Mouse (Mus musculus) midbrain, embryonic 14.5 days (tissue): ENCODE measurements around the gene Irf9. TPM values are rescaled to one million over a fixed set of nuclear protein-coding genes. Genes with fewer than 3 reads are reported as not detected.

Source experiments
- ATAC-seq: fragments of 200-750 bp; cut with Nextera tagmentation; 2 replicates; pipeline ENCODE4 v1.8.0; 2017; ENCODE audit warnings: moderate number of reproducible peaks, moderate library complexity; ENCODE audit not compliant: low FRiP score, low TSS enrichment
- DNase-seq: peaks from one replicate; pipeline ENCODE4 v3.0.0-alpha.2; 2015
- H3K27ac ChIP-seq: fragments of 300-500 bp; sonication (generic); replicated peaks from 2 replicates; pipeline ENCODE4 v1.5.1; 2014; ENCODE audit warnings: mild to moderate bottlenecking, low read depth, low read length, moderate library complexity
- H3K27me3 ChIP-seq: fragments of 300-500 bp; sonication (generic); 2 replicates; pipeline ENCODE4 v1.6.1; 2014; ENCODE audit warnings: low read length, control low read depth, mixed read lengths; ENCODE audit not compliant: control insufficient read depth, insufficient read depth
- H3K36me3 ChIP-seq: fragments of 300-500 bp; sonication (generic); 2 replicates; pipeline ENCODE4 v1.6.1; 2014; ENCODE audit warnings: low read length, control low read depth; ENCODE audit not compliant: control insufficient read depth, insufficient read depth
- H3K4me1 ChIP-seq: fragments of 300-500 bp; sonication (generic); 2 replicates; pipeline ENCODE4 v1.6.1; 2014; ENCODE audit warnings: mild to moderate bottlenecking, antibody characterized with exemption, low read length, control low read depth; ENCODE audit not compliant: control insufficient read depth, insufficient read depth
- H3K4me2 ChIP-seq: fragments of 300-500 bp; sonication (generic); 2 replicates; pipeline ENCODE4 v1.6.1; 2014; ENCODE audit warnings: mild to moderate bottlenecking, low read length, moderate library complexity
- H3K4me3 ChIP-seq: fragments of 300-500 bp; sonication (generic); replicated peaks from 2 replicates; pipeline ENCODE4 v1.5.1; 2014; ENCODE audit warnings: low read depth, low read length
- H3K9ac ChIP-seq: fragments of 300-500 bp; sonication (generic); replicated peaks from 2 replicates; pipeline ENCODE4 v1.6.1; 2014; ENCODE audit warnings: mild to moderate bottlenecking, low read length, moderate library complexity
- H3K9me3 ChIP-seq: fragments of 300-500 bp; sonication (generic); 2 replicates; pipeline ENCODE4 v1.6.1; 2016; ENCODE audit warnings: low read length, control low read depth, mixed read lengths; ENCODE audit not compliant: control insufficient read depth
- WGBS: fragments of 180-500 bp; shearing (Covaris S2); extraction: QIAGEN DNeasy Blood & Tissue Kit; methylation state at CpG from one replicate; pipeline ENCODE4 v1.1.7; 2014; 5-methylcytosine and 5-hydroxymethylcytosine counted together
- polyA plus RNA-seq: library from polyadenylated mRNA; unstranded; fragments of >200 nt; fragmentation: Nextera tagmentation; extraction: Ambion mirVana; gene quantifications from 2 replicates; pipeline ENCODE4 v1.2.1, GENCODE M21; 2014

The Irf9 gene
- polyA plus RNA-seq, 1 experiment from 2014 or later: 11.5 TPM

- no peak overlapping the region for H3K9ac ChIP-seq
- DNase-seq (no peak), ATAC-seq (no peak)
- H3K4me3 ChIP-seq: no peak overlapping the region
- H3K4me1 ChIP-seq: no peaks in the 10 kb centered on the region
- no peaks in the 10 kb centered on the region for H3K36me3 ChIP-seq
- H3K27ac ChIP-seq: no peak overlapping the region
- no peaks in the 10 kb centered on the region for H3K27me3 ChIP-seq
- WGBS: 94% methylated on average over 2 of the region's 2 CpGs
- no peaks in the 10 kb centered on the region for H3K9me3 ChIP-seq
- no peak overlapping the region for H3K4me2 ChIP-seq
Observed at GRCm38 (mm10) chr14:55616844-55617243, 13.5 kb downstream of the Irf9 start.

DNA sequence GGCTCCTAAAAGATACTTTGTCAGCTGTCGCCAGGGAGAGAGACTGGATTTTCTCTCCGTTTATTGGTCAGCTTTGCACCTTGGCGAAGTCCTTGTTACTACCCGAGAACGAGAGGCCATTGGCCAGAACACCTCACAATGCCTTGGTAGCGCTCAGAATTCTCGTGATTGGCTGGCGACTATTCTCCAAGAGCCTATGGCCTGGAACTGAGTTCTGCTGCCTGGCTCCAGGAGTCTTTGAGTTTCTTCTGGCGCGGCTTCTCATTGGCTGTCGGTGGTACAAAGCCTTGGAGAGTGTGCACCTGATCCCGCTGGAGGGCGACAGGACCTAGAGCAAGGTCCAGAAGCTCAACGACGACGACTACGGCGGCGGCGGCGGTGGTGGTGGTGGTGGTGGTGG lies 14.5 kb downstream of the Irf9 start, which contains the start of gene Rec8:
Gene Rec8, plus strand, starts transcription at position 216 of the 400 bp plus-strand sequence.
- Histone ChIP-seq H3K36me3 (no peaks in the 10 kb centered on the region), H3K9me3 (no peaks in the 10 kb centered on the region), H3K27ac (no peak within 1 kb of the TSS), H3K4me3 (peak within 1 kb of the TSS; percentile 19), H3K9ac (no peak within 1 kb of the TSS), H3K27me3 (no peaks in the 10 kb centered on the region), H3K4me2 (peak within 1 kb of the TSS; percentile 28), H3K4me1 (no peaks in the 10 kb centered on the region)
- DNase-seq (peak; percentile 60), ATAC-seq (0 out of 2 replicates have a peak, but pooled peaks have one; percentile 34)
- 21% methylated on average over 21 of the region's 21 CpGs for WGBS

DNA sequence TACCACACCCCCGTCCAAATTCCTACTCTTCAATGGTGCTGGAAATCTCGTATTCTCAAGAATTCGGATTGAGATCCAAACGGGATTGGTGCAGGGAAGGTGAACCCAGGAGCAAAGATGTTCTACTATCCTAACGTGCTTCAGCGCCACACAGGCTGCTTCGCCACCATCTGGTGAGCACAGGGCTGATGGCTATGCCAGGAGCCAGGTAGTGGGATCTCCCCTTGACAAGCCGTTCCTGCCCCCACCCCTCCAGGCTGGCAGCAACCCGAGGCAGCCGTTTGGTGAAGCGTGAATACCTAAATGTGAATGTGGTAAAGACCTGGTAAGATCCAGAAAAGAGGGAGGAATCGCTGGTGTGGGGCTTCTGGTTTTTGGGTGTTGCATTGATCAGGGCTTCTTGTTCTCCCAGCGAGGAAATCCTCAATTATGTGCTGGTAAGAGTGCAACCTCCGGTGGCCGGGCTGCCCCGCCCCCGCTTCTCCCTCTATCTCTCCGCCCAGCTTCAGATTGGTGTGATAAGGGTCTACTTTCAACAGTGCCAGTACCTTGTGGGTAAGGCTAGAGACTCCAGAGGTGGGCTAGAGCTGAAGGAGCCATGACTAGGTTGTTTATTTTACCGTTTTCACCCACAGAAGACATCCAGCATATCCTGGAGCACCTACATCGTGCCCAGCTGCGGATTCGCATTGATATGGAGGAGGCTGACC lies 15.3 kb downstream of the Irf9 start:
- DNase-seq: no peak

DNA sequence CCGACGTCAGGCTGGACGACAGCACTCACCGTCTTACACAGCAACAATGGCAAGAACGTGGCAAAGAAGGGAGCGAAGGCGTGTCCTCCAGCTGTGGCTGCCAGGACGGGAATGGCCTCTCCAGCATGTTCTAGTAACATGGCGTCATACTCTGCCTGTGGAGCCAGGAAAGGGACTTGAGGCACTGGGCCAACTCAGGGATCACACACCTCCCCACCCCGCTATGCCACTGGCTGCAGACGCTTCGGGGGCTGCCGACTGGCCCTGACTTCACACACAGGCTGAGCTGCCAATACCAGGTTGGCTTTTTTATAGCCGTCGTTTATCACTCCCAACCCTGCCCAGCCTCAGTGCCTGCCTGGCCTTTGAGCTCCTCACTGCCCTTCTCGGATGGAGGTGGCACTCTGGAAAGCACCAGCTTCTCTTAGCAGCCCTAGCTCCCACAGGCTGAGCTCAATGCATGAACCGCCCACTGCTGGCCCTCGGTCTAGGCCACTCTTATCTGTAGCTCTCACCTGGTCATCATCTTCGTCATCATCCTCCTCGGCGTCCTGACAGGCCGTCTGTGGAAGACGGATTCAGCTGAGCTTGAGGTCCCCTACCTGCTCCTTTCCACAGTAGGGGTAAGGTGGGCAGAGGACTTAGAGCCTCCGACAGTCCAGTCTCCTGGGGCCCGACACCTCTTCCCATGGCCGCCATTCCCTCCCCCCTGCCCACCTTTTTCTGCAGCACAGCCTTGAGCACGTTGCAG lies 24.9 kb downstream of the Irf9 start:
- ATAC-seq (no peak), DNase-seq (no peak)
- H3K9me3 ChIP-seq: no peaks in the 10 kb centered on the region
- peaks cover 93% of the 10 kb centered on the region for H3K36me3 ChIP-seq
- no peak overlapping the region for H3K9ac ChIP-seq
- H3K27me3 ChIP-seq: no peaks in the 10 kb centered on the region
- WGBS: 95% methylated on average over 27 of the region's 27 CpGs
- H3K4me3 ChIP-seq: no peak overlapping the region
- no peaks in the 10 kb centered on the region for H3K4me1 ChIP-seq
- H3K4me2 ChIP-seq: no peak overlapping the region
- H3K27ac ChIP-seq: no peak overlapping the region

More for the DNA sequence above, 15.3 kb downstream of the Irf9 start:
- Histone ChIP-seq H3K27me3 (no peaks in the 10 kb centered on the region), H3K36me3 (no peaks in the 10 kb centered on the region), H3K4me1 (no peaks in the 10 kb centered on the region), H3K9ac (no peak overlapping the region), H3K9me3 (no peaks in the 10 kb centered on the region), H3K4me2 (peak overlapping the region; percentile 28), H3K4me3 (peak overlapping the region; percentile 19), H3K27ac (no peak overlapping the region)
- ATAC-seq: no peak
- WGBS: 58% methylated on average over 22 of the region's 22 CpGs

- H3K36me3 ChIP-seq: peaks cover 97% of the 10 kb centered on the region
- no peak overlapping the region for H3K4me2 ChIP-seq
- DNase-seq (peak; percentile 29), ATAC-seq (no peak)
- H3K4me1 ChIP-seq: peaks cover under 1% of the 10 kb centered on the region
- H3K9me3 ChIP-seq: no peaks in the 10 kb centered on the region
- no peak overlapping the region for H3K4me3 ChIP-seq
- no peaks in the 10 kb centered on the region for H3K27me3 ChIP-seq
- no peak overlapping the region for H3K9ac ChIP-seq
- WGBS: 60% methylated on average over 5 of the region's 5 CpGs
- no peak overlapping the region for H3K27ac ChIP-seq
Observed at GRCm38 (mm10) chr14:55629312-55629711, 25.9 kb downstream of the Irf9 start.

DNA sequence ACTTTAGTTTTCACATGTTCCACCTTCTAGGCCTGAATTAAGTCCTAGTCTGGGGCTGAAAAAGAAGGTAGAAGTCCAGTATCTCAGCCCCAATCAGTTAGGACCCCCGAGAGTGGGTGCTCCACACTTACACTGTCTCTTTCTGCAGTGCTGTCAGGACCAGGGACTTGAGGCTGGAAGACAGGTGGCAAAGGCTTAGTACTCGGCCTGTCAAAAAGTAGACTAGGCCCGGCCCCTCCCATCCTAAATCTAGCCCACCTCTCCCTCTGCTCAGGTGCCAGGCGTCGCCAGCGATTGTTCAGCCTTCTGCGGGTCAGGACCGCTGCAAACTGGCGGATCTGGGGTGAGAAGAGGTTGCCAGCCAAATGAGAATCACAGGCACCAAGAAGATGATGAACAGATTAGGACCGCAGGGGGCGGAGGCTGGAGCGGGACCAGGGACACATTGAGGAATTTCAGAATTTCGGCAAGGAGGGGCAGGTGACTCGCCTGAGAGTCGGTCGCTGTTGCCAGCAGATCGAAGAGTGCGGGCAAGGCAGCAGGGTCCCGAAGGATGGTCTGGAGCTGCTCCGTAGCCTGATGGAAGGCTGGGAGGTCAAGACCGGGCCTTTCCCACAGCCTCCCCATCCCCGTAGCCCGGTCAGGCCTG lies 31.6 kb downstream of the Irf9 start:
- DNase-seq: no peak
- peaks cover 9% of the 10 kb centered on the region for H3K4me1 ChIP-seq
- peaks cover 74% of the 10 kb centered on the region for H3K36me3 ChIP-seq
- ATAC-seq: peak; percentile 51
- peak overlapping the region; percentile 66 for H3K4me3 ChIP-seq
- WGBS: 2% methylated on average over 23 of the region's 23 CpGs
- no peaks in the 10 kb centered on the region for H3K9me3 ChIP-seq
- H3K27me3 ChIP-seq: no peaks in the 10 kb centered on the region
- H3K4me2 ChIP-seq: peak overlapping the region; percentile 95
- H3K27ac ChIP-seq: peak overlapping the region; percentile 79
- H3K9ac ChIP-seq: peak overlapping the region; percentile 74

- H3K27ac ChIP-seq: peak within 1 kb of the TSS; percentile 79
- peak; percentile 95 for DNase-seq
- peak; percentile 84 for ATAC-seq
- no peaks in the 10 kb centered on the region for H3K9me3 ChIP-seq
- H3K4me1 ChIP-seq: peaks cover 9% of the 10 kb centered on the region
- H3K4me2 ChIP-seq: peak within 1 kb of the TSS; percentile 95
- no peaks in the 10 kb centered on the region for H3K27me3 ChIP-seq
- peaks cover 74% of the 10 kb centered on the region for H3K36me3 ChIP-seq
- H3K4me3 ChIP-seq: peak within 1 kb of the TSS; percentile 66
- peak within 1 kb of the TSS; percentile 74 for H3K9ac ChIP-seq
- 2% methylated on average over 33 of the region's 33 CpGs for WGBS
Observed at GRCm38 (mm10) chr14:55635523-55636007, 32.2 kb downstream of the Irf9 start, which contains the start of gene Ipo4. Gene Ipo4 (minus strand): TSS chr14:55635957.

DNA sequence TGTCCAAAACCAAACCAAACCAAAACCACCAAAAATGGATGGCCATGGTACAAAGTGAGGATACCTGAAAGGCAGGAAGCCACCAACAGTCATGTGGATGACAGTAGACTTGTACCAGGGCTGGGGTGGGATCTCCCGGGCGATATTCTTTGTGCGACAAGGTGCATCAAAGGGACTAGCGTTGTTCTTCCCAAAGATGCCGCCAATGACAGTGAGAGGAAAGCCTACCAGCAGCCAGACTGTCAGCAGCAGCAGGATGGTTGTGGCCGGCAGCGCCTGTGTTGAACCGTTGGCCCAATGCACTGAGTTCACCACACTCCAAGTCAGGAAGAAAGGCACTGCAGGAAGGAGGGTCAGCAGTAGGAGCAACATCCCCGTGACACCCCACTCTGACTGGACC lies 34.4 kb downstream of the Irf9 start, which contains the start of gene Gm49378:
Gene Gm49378, minus strand, starts transcription at position 101 of the 400 bp plus-strand sequence.
- Histone ChIP-seq H3K27ac (no peak within 1 kb of the TSS), H3K4me2 (no peak within 1 kb of the TSS), H3K9me3 (no peaks in the 10 kb centered on the region), H3K27me3 (no peaks in the 10 kb centered on the region), H3K36me3 (peaks cover 61% of the 10 kb centered on the region), H3K4me3 (no peak within 1 kb of the TSS), H3K4me1 (peaks cover 13% of the 10 kb centered on the region), H3K9ac (no peak within 1 kb of the TSS)
- DNase-seq (no peak), ATAC-seq (no peak)
- WGBS: 95% methylated on average over 9 of the region's 9 CpGs
